Mouse (Mus musculus) ZHBTc4 (cell line): ENCODE data around the gene Gm10283.
A peak's percentile ranks its signal among the peaks of the same experiment; 100 is the strongest.
"Not testable (repeated sequence)": the region's sequence is repeated elsewhere in the genome, so short reads cannot be mapped to it uniquely, and the experiment has no call there.

Experiments used
- DNase-seq: peaks from one replicate; pipeline ENCODE4 v3.0.0-alpha.2; 2011; ENCODE audit warnings: low read depth, low spot score

The Gm10283 gene

DNA sequence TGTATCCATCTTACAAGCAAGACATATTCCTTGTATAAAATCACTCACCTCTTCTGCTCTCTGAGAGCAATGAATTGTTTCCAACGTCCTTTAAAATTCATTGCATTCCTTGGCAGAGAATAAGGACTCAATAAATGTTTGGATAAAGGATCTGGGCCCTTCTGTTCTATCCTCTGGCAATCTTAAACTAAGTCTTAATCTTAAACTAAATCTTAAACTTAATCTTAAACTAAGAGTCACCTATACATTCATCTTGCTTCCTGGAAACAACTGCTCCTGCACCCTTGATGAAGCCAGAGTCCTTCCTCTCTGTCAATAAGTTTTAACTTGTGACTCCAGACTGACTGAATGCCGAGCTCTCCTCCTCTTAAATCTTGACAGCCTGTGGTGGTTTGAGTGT is at the start of gene Gm10283:
Gene Gm10283 (minus strand): TSS at position 101 of the 400 bp plus-strand sequence.
- DNase-seq, result no peak

DNA sequence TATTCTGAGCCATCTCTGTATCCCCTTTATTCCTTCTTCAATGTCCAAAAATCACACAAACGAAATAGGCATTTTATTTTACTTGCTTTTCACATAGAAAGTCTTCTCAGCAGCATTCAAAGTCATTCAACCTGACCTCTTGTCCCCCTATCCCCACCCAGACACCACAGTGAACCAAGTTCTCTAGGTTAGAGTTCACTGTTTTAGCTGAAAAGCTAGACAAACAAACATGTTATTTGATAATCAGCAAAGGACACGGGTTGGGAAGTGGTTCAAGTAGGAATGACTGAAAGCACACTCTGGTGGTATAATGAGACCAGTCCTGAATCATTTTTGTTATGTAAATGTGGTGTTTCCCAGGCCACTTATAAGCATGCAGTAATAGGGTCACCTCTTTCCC is 31.9 kb upstream of the Gm10283 start:
- peak; percentile 12 for DNase-seq

DNA sequence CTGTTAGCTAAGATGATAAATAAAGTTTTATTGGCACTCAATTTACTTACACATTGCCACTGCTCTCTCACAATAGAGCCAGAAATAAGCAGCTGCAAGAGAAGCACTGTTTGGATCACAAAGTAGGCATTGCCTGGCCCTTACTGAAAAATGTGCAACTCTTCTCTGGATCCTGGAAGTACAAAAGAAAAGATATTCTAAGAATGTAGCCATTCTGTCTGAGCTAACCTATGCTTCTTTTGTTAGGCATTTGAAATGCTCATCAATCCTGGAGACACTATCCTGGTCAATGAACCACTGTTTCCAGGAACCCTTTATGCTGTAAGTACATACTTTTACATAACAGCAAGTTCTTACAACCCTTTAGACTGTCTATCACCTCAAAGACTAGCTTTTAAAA is 15.3 kb upstream of the Gm10283 start:
- DNase-seq, result peak; percentile 62

DNA sequence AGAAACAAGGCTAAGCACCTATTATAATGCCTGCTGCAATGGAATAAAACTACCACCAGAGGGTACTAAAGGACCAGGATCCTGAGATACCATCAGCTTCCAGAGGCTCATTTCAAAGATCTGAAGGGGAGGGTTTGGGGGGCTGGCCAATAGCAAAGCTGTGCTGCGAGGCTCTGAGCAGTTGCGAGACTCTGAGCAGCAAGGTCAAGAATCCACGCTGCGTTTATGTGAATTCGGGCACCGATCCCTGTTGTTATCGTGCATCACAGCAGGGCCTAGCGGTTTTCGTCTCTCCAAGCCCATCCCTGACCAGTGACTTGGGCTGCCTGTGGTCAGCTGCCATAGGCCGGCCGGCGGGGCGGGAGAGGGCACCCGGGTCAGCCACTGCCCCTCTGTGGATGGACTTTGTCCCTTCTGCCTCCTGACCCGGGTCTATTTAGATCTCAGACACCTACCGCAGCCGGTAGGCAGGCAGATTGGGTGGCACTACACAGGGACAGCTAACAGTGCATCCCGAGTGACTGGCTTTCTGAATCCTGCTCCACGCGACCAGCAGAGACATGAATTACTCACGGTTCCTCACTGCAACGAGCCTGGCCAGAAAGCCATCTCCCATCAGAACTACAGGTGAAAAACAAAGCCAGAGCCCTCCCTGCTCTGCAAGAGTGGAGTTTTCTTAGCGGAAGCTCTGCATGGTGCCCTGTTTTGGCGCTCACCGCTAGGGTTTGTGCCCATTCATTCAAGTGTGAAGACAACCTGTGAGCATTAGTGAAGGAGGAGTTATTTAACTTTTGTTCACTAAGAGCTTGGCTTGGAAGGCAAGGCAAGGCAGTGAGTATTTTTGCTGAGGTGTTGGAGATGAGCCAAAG is 2.9 kb upstream of the Gm10283 start, which contains the start of gene Aadat:
Gene Aadat (plus strand): TSS at position 280 of the 869 bp plus-strand sequence.
- DNase-seq, result peak; percentile 88

DNA sequence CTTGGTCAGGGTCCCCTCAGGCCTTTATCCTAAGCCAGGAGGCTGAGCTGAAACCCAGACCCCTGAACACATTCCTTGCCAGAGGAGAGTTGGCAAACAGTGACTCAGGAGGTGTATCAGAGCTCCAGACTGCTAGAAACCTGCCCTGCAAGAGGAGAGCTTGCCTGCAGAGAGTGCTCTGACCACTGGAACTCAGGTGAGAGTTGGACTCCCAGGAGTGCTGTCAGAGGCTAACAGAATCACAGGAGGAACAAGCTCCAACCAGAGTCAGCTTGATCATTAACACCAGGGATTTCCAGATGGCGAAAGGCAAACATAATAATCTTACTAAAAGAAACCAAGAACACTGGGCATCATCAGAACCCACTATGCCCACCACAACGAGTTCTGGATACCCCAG is 8.0 kb downstream of the Gm10283 start:
- DNase-seq, result not testable (repeated sequence)

DNA sequence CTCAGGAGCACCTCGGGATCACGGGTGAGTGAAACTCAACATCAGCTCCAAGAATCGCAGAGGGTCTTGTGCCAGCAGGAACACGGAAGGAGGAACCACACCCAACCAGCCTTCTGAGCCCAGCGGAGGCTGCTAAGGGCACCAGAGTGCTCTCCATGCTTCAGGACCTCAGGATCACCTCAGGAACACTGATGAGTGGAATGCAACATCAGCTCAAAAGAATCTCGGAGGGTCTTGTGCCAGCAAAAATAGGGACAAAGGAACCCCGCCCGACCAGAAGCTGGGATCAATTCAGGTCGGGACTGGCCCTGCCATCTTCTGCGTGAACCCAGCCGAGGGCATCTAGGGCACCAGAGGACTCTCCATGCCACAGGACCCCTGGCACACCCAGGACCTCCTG is 8.4 kb downstream of the Gm10283 start:
- DNase-seq, result no peak

DNA sequence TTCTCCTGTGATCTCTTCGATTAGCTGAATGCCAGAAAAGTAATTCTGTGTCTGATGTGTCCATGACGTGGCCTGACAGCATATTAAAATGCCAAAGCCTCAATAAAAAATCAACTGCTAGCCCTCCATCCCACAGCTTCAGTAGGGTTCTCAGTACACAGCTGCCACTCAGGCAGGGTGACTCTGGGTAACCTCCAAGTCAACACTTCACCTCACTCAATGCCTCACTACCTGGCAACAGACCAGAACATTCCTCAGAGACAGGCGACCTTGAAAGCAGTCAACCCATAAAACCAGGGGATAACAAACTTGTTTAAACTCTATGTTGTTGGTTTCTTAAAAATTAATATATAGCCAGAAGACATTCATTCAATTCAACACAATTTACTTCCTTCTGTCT is 10.5 kb downstream of the Gm10283 start:
- DNase-seq, result no peak

DNA sequence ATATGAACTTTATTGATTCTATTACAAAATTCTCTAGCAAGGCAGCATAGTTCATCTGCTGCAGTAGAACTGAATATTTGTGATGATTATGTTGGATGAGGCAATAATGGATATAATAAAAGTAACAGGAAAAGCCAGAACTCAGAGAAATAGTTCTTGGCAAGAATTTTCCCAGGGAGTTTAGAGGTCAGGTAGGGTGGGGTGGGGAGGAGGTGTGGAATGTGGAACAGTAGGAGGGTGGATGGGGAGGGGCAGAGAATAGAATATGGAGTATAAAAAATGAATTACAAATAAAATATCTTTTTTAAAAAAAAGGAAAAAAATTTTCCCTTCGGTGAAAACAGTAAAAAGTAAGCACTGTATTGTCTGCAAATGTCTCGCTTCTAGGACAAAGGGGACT is 11.1 kb downstream of the Gm10283 start:
- no peak for DNase-seq

DNA sequence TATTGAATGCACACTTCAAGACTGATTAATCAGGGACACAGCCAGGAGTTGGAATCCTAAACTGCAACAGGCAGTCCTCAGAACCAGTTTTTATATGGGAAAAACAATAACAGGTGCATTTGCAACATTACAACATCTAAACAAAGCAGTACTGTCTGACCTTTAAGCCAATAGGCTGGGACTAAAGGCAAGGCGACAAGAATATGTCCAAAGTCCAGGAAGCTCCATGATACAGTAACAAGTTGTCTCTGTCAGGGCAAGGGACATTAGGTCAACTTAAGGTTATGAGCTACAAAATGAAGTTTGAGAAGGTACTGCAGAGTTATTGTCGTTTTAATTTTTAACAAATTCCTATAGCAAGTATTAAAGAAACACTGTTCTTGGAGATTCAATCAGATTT is 12.9 kb downstream of the Gm10283 start:
- DNase-seq, result no peak

DNA sequence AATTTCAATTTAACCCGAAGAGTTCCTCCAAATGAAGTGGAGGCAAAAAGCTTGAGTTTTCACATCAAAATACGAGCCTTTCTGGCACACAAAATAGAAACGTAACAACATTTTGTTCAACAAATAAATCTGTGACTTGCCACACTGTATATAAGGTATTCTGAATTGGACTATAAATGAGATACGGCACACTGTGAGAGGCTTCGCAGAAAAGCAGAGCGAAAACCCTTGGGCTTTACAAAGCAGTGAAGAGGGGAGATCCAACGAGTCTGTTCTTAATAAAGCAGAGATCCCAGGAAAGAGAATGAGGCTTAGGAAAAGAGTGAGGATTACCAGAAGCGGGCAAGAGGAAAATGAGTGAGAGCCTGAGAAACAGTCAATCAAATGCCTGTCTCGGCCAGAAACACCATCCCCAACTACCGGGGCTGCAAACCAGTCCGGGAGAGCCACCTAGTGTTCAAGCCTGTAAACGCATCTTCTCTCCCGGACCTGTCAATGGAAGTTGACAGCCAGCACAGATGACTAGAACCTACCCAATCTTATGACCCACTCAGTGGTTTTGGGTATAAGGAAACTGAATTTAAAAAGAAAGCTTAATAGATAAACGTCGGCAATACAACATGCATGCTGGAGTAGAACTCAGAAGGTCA is 36.2 kb downstream of the Gm10283 start:
- peak; percentile 72 for DNase-seq

DNA sequence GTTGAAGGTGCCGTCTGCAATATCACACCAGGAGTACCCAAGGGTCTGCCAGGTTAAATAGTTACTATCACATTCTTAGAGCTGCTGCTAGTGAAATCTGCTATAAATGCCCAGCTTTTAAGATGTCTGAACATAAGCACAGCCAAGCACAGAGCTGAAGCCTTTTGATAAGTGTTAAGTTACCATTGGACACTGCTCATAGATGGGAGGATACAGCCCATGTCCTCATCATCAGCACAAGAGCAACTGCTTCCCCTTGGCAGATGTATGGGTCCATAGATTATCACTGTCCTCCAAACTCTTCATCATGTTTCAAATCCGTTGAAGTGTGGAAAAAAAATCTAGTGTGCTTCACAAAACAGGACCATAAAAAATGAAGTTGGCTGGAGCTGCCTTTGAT is 53.7 kb downstream of the Gm10283 start:
- no peak for DNase-seq

DNA sequence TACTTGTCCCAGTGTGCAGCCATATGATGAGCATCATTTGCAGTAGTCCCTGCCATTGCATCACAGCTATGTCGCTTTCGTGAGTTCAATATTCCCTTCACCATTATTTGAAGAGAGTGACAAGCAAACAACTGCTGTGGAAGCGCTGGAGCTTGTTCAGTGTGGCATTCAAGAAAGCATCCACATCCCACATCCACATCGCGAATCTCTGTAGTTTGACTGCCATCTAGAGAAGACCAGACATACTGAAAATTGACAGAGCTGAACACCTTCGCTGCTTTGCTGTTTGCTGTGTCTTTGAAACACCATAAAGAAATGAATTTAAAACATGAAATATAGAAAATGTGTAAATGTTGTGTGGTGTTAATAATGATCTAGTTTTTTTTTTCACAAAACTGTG is 58.0 kb downstream of the Gm10283 start:
- no peak for DNase-seq

DNA sequence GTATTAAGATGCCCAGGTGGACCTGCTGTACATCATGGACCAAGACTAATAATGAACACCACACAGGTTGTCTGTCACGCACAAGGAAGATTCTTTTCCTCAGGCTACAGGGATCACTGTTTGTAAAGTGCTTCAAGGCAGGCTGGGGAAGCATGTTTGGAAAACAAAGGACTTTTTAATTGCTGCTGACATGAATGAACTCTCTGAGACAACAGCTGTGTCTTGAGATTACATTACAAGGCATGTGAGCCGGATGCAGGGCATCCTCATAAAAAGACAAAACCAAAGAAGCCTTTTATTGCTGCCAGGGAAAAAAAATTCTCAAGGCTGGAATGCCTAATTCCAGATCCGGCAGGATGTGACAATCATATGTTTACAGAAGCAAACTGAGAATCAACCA is 64.4 kb downstream of the Gm10283 start:
- no peak for DNase-seq

DNA sequence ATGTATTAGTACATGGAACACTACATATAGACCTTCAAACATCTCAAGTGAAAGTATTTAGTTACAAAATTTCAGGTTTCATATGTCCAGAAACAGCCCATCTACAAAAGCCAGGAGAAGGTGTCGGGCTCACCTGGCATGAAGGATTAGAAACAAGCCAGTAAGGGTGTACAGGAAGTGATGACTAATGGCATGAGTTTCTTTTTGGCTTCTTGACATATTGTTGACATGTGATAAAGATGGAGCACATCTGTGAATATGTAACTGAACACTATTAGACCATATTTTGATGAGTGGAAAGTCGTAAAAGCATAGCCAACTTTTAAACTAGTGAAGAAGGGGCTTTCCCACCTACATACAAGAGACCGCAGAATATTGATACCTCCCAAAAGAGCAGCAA is 66.1 kb downstream of the Gm10283 start:
- DNase-seq, result no peak

DNA sequence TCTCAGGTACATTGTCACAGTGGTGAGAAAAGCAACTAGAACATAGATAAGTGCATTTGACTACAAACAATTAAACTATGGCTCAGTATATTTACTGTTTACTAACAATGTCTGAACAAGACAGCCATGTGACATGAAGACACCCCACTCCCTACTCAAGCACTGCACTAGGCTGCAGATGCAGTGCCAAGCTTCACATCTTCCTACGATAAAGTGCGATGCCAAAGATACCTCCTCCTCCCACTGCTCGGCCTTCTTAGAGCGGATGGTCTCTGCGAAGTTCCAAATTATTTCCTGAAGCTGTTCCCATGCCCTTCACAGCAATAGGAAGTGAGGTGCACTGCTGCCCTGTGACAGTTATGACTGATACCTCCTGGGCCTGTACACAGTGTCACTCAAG is 70.3 kb downstream of the Gm10283 start:
- no peak for DNase-seq

DNA sequence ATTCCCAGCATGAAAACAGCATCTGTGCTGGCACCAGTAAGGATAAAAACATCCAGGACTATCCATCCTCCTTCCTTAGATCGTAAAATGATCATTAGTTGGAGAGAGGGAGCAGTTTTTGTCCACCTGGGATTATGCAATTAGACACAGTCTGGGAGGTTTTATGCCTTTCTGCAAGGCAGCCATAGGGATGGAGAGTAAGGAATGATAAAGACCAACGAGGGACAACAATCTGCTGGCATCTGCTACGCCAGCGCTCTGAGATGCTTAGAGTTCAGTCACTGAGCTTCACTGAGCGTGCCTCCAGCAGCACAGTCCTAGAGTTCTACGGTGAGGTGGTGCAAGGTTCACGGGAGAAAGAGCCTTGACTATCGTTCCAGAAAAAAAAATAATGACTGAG is 96.6 kb downstream of the Gm10283 start:
- no peak for DNase-seq

DNA sequence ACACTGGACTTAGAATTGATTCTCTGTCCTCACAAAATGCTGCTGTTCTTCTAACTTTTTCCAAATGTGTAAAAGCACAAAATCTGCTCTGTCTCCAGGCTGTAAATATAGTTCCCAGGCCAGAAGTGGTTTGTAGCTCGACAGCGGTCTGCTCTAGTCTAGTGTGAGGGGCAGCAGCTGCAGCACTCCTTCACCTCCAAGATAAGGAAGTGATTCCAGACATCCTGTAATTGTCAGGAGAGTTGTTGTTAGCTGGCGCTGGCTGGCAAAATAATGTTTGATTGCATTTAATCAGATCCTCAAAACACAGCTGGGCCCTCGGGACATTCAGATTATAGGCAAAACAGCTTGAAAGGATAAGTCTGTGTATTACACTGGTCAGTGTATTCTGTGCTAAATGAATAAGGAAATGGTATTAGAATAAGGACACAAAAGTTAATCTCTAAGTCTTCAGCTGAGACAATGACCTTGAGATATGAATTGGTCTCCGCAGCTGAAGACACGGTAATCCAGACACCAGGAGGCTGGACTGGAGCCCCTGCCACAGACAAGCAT is 97.9 kb downstream of the Gm10283 start:
- no peak for DNase-seq

DNA sequence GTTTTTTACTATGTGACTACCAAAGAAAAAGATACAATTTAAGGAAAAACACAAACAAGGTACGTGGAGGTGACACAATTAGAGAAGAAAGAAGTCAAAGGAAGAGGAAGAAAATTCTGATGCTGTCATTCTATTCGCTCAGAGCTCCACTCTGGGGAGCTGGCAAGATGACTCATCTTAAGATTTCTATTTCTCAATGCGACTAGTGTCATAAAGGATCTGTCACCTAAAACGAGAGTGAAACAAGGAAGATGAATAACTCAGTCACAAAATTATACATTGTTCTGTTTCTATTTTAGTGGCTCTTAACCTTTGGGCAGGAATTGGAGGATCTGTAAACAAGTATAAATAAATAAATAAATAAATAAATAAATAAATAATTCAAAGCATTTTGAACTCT is 109.3 kb downstream of the Gm10283 start:
- no peak for DNase-seq

DNA sequence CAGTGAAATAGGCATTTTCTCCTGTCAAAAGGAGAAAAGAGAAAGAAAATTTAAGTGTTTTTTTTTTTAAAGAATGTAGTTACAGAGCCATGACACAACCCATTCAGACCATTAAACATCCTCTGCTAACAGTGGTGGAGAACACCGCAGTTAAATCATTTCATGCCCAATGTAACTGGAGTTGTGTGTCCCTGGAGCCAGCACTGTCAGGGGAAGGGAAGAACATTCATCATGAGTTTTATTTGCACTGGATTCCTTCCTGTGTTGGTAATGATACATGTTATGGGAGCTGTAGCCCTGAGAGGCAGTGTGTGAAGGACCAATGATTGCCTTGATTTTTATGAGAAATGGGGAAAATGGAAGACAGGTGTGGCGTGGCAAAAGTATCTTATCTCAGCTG is 116.4 kb downstream of the Gm10283 start:
- no peak for DNase-seq
